Mouse (Mus musculus) T-helper 17 cell (primary cell): ENCODE results near the gene Wdfy1.

ENCODE experiments used
- in situ Hi-C, 2 experiments: fragments of 300-600 bp; cut with MboI, MseI; formaldehyde crosslinking; loops; 1 replicate in 1 of 2; 2 replicates in 1 of 2; pipeline ENCODE4 v1.15.1; 2025; ENCODE audit warnings: high pct_unique_total_duplicates in 2 of 2

Wdfy1 gene

GRCm38 (mm10) chr1:79671196-79671542, 104.8 kb downstream of the Wdfy1 start:
- in situ Hi-C loops: no loop called here

- in situ Hi-C loops: no loop called here
These were observed 106.4 kb downstream of the Wdfy1 start for GRCm38 (mm10) chr1:79669419-79669974.

DNA sequence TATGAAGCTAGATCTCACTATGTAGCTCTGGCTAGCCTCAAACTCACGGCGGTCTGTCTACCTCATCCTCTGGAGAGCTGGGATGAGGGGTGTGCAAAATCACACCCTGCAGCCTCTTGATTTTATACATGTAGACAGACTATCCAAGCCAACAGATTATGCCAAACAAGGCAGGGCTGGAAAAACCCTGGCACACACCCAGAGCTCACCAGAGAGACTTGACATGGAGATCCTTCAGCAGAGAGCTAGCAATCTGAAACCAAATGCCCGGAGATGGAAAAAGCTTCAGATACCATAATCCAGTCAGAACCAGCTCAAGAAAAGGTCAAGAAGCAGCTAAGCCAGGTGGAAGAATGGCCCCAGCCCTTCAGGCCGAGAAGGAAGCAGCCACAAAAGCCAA, 111.0 kb downstream of the Wdfy1 start:
- in situ Hi-C loops: no loop called here

DNA sequence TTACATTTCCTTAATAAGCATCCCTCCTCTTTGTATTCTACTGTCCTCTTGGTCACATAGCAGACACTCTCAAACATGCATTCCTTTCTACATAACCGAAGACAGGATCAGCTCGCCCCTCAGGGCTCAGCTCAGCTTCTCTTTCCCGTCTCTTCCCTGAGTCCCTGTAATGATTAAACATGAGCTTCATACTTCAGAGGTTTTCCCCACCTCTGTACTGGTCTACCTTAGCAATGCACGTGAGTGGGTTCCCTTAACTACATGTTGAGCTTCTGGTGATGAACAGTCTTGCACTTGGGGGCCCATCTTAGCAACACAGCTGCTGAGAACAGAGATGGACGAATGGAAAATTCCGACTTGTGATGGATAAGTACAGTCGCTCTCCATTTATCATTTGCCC, 116.3 kb downstream of the Wdfy1 start:
- in situ Hi-C loops: no loop called here

GRCm38 (mm10) chr1:79657411-79657810, 118.5 kb downstream of the Wdfy1 start:
- in situ Hi-C loops: no loop called here

DNA sequence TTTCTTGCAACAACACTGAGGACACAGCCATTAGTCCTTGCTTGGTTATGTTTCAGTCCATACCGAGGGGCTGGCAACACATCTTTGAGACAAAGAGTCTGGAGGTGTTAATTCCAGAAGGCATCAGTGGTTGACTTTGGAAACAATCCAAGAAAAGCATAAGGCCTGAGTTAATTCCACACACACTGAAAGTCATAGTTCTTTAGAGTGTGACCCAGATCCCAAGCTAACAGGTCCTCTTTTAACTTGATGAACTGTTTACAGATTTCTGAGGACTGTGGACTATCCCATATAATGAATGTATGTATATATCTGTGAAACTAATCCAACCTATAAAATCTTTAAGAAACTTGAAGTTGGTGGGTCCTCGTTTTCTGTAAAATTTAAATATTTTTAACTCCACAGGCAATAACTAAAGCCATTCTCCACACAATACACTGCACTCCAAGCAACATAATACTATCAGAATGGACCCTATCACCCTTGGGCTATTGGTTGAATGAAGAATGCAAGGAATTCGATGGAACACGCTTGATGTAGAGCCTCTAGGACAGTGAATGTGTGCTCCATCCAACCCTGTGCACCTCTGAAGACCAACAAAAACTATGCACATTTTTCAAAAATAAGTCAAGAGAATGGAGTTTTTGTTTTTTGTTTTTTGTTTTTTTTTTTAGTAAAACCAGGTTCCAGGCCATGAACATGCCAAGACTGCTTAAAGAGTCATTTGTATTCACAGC, 120.0 kb downstream of the Wdfy1 start:
- in situ Hi-C loops: no loop called here

GRCm38 (mm10) chr1:79654948-79655347, 121.0 kb downstream of the Wdfy1 start:
- in situ Hi-C loops: no loop called here
